8 mouse cellular contexts compared by ENCODE assay signal in the genomic region with DNA sequence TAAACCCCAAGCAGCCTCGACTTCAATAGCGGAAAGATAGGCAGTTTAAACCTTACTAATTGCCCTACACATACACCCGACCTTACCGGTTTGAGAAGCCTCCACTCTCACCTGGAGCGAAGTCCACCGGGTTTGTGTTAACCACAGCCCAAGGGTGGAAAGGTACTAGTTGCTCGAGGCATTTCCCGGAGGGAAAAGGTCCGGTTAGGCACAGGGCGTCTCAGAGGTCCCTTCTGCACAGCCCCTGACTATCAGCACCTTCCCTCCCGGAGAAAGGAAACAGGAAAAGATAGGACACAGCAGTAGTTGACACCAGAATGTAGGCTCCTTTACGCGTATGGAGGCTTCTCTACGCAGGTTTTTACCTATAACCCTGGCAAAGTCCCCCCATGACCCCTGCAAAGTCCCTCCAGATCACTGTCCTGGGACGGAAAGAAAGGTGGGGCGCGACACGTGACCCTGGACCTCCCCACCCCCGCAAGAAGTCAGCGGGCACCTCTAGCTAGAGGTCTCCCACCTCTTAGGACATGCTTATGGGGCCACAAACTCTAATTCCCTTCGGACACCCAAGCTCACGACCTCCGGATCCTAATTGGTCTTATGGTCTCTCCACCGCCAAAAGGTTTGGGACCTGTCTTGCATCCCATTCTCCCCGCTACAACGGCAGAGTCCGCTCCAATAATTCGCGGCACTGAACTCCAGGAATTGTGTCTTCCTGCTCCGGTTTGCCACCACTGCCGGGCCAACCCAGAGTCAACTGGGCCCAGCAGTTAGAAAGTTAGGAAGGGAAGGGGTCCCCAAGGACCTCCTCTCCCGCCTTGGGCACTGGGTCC. TPM values are rescaled to one million over a fixed set of nuclear protein-coding genes. Genes with fewer than 3 reads are reported as not detected.
DNase-seq lines count a peak whose midpoint lies in the region; ATAC-seq and TF ChIP-seq lines count a peak whose summit lies in the region.

No protein-coding gene starts in this region.

- peak overlapping the region; percentile 88 for H3K9ac ChIP-seq in heart, adult 2 months (ENCODE audit: low read depth, low read length)
- H3K9ac ChIP-seq in kidney, embryonic 14.5 days (ENCODE audit: low read depth, low read length): peak overlapping the region; percentile 81
- peak overlapping the region; percentile 72 for H3K9ac ChIP-seq in midbrain, embryonic 15.5 days

- H3K27me3 ChIP-seq in heart, adult 2 months (ENCODE audit: control insufficient read depth, insufficient read depth, low read length): no peaks in the 10 kb centered on the region
- no peaks in the 10 kb centered on the region; the same call in 1 of the 2 replicates for H3K27me3 ChIP-seq in kidney, embryonic 14.5 days (ENCODE audit: control insufficient read depth, insufficient read depth, low read length)
- H3K27me3 ChIP-seq in midbrain, embryonic 15.5 days (replicated peaks): no peaks in the 10 kb centered on the region

- intact Hi-C loops in heart, adult 2 months (cut with DNase I): loop anchor here (2.0 to 10.0 kb wide), 2 partner anchors 14 to 192 kb away; no protein-coding TSS in a partner anchor

- H3K79me2 ChIP-seq in heart, adult 2 months (replicated peaks; ENCODE audit: control insufficient read depth, insufficient read depth, low read length): no peaks in the 10 kb centered on the region; the same call in 1 of the 2 replicates

- peak overlapping the region; percentile 95 for H3K27ac ChIP-seq in heart, adult 2 months
- H3K27ac ChIP-seq in kidney, embryonic 14.5 days (ENCODE audit: low read depth, low read length): no peak overlapping the region
- H3K27ac ChIP-seq in midbrain, embryonic 15.5 days: peak overlapping the region; percentile 93; the same call in 1 of the 2 replicates

- no peak for TF ChIP-seq POLR2A in heart, adult 2 months (IDR thresholded peaks at IDR 0.05; ENCODE audit: insufficient read depth, low read depth, low read length)

- peak overlapping the region; percentile 97 for H3K4me2 ChIP-seq in kidney, embryonic 14.5 days (replicated peaks; ENCODE audit: low read depth, low read length)
- peak overlapping the region; percentile 99 for H3K4me2 ChIP-seq in midbrain, embryonic 15.5 days

- peaks cover 4% of the 10 kb centered on the region for H3K4me1 ChIP-seq in heart, adult 2 months (ENCODE audit: control insufficient read depth, insufficient read depth, low read length)
- peaks cover 15% of the 10 kb centered on the region; the same call in 1 of the 2 replicates for H3K4me1 ChIP-seq in kidney, embryonic 14.5 days (ENCODE audit: control insufficient read depth, insufficient read depth, low read length)
- H3K4me1 ChIP-seq in midbrain, embryonic 15.5 days: peaks cover 16% of the 10 kb centered on the region

- H3K4me3 ChIP-seq in heart, adult 2 months: peak overlapping the region; percentile 79
- peak overlapping the region; percentile 77 for H3K4me3 ChIP-seq in kidney, embryonic 14.5 days (ENCODE audit: low read length)
- H3K4me3 ChIP-seq in midbrain, embryonic 15.5 days: peak overlapping the region; percentile 69

- H3K9me3 ChIP-seq in kidney, embryonic 14.5 days (ENCODE audit: control insufficient read depth, low read length): no peaks in the 10 kb centered on the region
- no peaks in the 10 kb centered on the region for H3K9me3 ChIP-seq in midbrain, embryonic 15.5 days

- H3K36me3 ChIP-seq in heart, adult 2 months (ENCODE audit: control insufficient read depth, insufficient read depth, low read length): peaks cover 3% of the 10 kb centered on the region; the same call in 1 of the 2 replicates
- no peaks in the 10 kb centered on the region for H3K36me3 ChIP-seq in kidney, embryonic 14.5 days (ENCODE audit: control insufficient read depth, insufficient read depth, low read length)
- no peaks in the 10 kb centered on the region for H3K36me3 ChIP-seq in midbrain, embryonic 15.5 days (replicated peaks)

- ATAC-seq in kidney, embryonic 14.5 days (ENCODE audit: low FRiP score, low TSS enrichment): no peak
- no peak for ATAC-seq in midbrain, embryonic 15.5 days (replicated peaks)

- no peak for TF ChIP-seq CTCF in heart, adult 2 months (IDR thresholded peaks at IDR 0.05)

- 1% methylated on average over 32 of the region's 32 CpGs for WGBS in heart, adult 2 months
- WGBS in kidney, embryonic 14.5 days: 1% methylated on average over 32 of the region's 32 CpGs
- WGBS in midbrain, embryonic 15.5 days: 1% methylated on average over 32 of the region's 32 CpGs

- TF ChIP-seq EP300 in heart, adult 2 months (IDR thresholded peaks at IDR 0.05; ENCODE audit: insufficient read depth, low read depth, low read length): no peak

- DNase-seq in cerebellum, postnatal 25 days: peak; percentile 45 to 46
- DNase-seq in cerebellum, adult 8-10 months: no peak
- peak; percentile 15 for DNase-seq in MEL-GATA-1-ER (ENCODE audit: extremely low read depth, low read depth)
- peak; percentile 49 to 59 for DNase-seq in heart, adult 2 months
- no peak for DNase-seq in natural killer cell, adult 2 months (ENCODE audit: low spot score in 2 of 2)
- no peak for DNase-seq in frontal cortex, postnatal 10 days (ENCODE audit: low spot score in 2 of 2)

RNA-seq across cellular contexts. Expression of a gene that starts 1.1 kb away (rescaled TPM):
- 100 to 1,000 TPM; 140 to 141 TPM for total RNA-seq in heart, adult 2 months (2021)
- polyA plus RNA-seq in heart, adult 2 months (2012; rRNA removed): 125 and 178 TPM in 2 replicates
- 12.0 and 20.2 TPM in 2 replicates for polyA plus RNA-seq in kidney, embryonic 14.5 days (2014; fragmentation: Nextera tagmentation; extraction: Ambion mirVana)
- polyA plus RNA-seq in midbrain, embryonic 15.5 days (2015; fragmentation: Nextera tagmentation; extraction: Ambion mirVana): 34.9 and 35.4 TPM in 2 replicates

Comparison
In these comparisons a context has a peak if more than half of its experiments do, and no peak if none do; other contexts are left out.
1. DNase-seq: peak in cerebellum, postnatal 25 days (2 of 2), MEL-GATA-1-ER (single experiment) and heart, adult 2 months (2 of 2); none in cerebellum, adult 8-10 months (single experiment), natural killer cell, adult 2 months (0 of 2) and frontal cortex, postnatal 10 days (0 of 2).
2. Peak in every context shown above with its lines, with median percentiles within 50 percentile points of each other: H3K4me3 ChIP-seq and H3K9ac ChIP-seq.